Mouse (Mus musculus): ENCODE results near the gene Pawr. TPM values are rescaled to one million over a fixed set of nuclear protein-coding genes. Genes with fewer than 3 reads are reported as not detected.

Gene Pawr
- 33.5 and 36.4 TPM in 2 replicates for total RNA-seq (2012; rRNA removed)

DNA sequence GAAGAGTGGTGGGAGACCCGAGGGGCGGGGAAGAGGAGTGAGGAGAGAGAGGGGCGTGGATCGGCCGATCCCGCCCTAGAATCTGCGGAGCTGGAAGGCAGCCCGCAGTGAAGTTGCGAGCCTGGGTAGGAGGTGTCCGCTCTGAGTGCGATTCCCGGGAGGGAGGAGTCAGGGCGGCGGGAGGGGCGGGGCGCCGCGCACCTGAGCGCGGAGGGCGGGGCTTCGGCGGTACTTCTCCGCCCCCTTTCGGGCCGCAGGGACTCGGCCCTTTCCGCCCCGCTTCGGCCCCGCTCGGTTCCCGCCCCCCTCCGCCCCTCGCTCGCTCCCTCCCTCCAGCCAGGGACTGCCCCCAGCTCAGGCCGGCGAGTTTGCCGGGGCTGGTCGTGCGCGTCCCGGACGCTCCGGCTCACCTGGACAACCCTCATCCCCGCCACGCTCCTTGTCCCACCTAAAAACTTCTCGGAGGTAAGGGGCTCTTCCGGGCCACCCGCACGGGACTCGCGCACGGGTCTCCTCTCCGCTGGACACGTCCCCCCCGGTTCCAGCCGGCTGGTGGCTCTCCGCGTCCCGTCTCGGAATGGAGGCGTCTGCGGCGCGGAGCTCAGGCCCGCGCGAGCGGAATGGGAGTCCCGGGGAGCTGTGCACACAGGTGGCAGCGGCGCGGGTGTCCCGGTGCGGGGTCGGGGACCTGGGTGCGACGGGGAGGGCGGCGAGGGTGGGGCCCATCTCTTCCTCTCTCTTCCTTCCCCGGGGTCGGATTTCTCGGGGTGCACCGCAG is at the start of gene Pawr:
Pawr (plus strand) TSS at position 338 of the 778 bp plus-strand sequence.
- peaks cover 2% of the 10 kb centered on the region; the same call in 1 of the 2 replicates for H3K36me3 ChIP-seq (ENCODE audit: control insufficient read depth, insufficient read depth, low read length, poor library complexity, severe bottlenecking)
- H3K9me3 ChIP-seq (ENCODE audit: control insufficient read depth, insufficient read depth, low read depth, low read length) = no peaks in the 10 kb centered on the region
- DNase-seq (ENCODE audit: low read depth, low spot score) = peak; percentile 86
- H3K9ac ChIP-seq (ENCODE audit: insufficient read depth, low read depth, low read length, poor library complexity, severe bottlenecking) = peak within 1 kb of the TSS; percentile 90
- H3K27ac ChIP-seq (ENCODE audit: insufficient read depth, low read depth, low read length, poor library complexity, severe bottlenecking) = peak within 1 kb of the TSS; percentile 66
- in situ Hi-C loops (cut with MboI; ENCODE audit: low sequenced_read_pairs in 2 of 2, unreplicated experiment in 2 of 2) = no loop called here
- H3K4me3 ChIP-seq (ENCODE audit: insufficient read depth in 1 of 2, low read depth in 1 of 2, low read length in 2 of 2, poor library complexity in 1 of 2, severe bottlenecking in 1 of 2) = peak within 1 kb of the TSS; percentile 80 to 99
- H3K4me1 ChIP-seq (ENCODE audit: control insufficient read depth in 2 of 2, insufficient read depth in 2 of 2, low read length in 2 of 2, poor library complexity in 1 of 2) = peaks cover 1 to 4% of the 10 kb centered on the region in 2 experiments; a peak in 2 of 4 replicates
- TF ChIP-seq ZC3H11A (IDR thresholded peaks at IDR 0.05; ENCODE audit: borderline replicate concordance, low read depth, low read length) (no peak), MAFK (IDR thresholded peaks at IDR 0.05; ENCODE audit: insufficient read depth, low read depth, low read length) (no peak), CHD2 (IDR thresholded peaks at IDR 0.05; ENCODE audit: low read depth, low read length) (no peak), HCFC1 (IDR thresholded peaks at IDR 0.05; ENCODE audit: borderline replicate concordance, insufficient read depth, low read length) (0 out of 2 replicates have a peak, but pooled peaks have one; percentile 20), ZNF384 (IDR thresholded peaks at IDR 0.05; ENCODE audit: low read depth, low read length) (no peak)

DNA sequence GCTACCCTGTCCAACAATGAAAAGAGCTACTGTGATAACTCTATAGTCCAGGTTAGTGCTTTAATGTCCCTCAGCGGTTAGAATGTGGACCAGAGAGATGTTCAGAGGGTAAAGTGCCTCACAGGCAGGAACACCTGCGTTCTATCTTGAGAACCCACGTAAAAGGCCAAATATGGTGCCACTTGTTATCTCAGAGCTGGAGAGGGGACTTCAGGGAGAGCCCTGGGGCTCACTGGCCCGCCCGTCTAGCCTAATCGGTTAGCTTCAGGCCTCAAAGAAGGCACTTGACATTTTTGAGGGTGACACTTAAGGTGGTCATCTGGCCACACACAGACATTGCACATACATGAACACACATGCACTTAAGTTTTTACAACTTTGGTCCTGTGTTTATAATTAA is 49.6 kb upstream of the Pawr start:
- no peaks in the 10 kb centered on the region; the same call in 1 of the 2 replicates for H3K36me3 ChIP-seq (ENCODE audit: control insufficient read depth, insufficient read depth, low read length, poor library complexity, severe bottlenecking)
- H3K4me3 ChIP-seq (ENCODE audit: insufficient read depth in 1 of 2, low read depth in 1 of 2, low read length in 2 of 2, poor library complexity in 1 of 2, severe bottlenecking in 1 of 2) = no peak overlapping the region
- peaks cover 9 to 12% of the 10 kb centered on the region in 2 experiments for H3K4me1 ChIP-seq (ENCODE audit: control insufficient read depth in 2 of 2, insufficient read depth in 2 of 2, low read length in 2 of 2, poor library complexity in 1 of 2)
- TF ChIP-seq CHD2 (IDR thresholded peaks at IDR 0.05; ENCODE audit: low read depth, low read length) = no peak
- H3K27ac ChIP-seq (ENCODE audit: insufficient read depth, low read depth, low read length, poor library complexity, severe bottlenecking) = 0 out of 2 replicates have a peak overlapping the region, but pooled peaks have one; percentile 23
- no peak for DNase-seq (ENCODE audit: low read depth, low spot score)
- H3K9ac ChIP-seq (ENCODE audit: insufficient read depth, low read depth, low read length, poor library complexity, severe bottlenecking) = no peak overlapping the region
- in situ Hi-C loops (cut with MboI; ENCODE audit: low sequenced_read_pairs in 2 of 2, unreplicated experiment in 2 of 2) = no loop called here
- H3K9me3 ChIP-seq (ENCODE audit: control insufficient read depth, insufficient read depth, low read depth, low read length) = no peaks in the 10 kb centered on the region

DNA sequence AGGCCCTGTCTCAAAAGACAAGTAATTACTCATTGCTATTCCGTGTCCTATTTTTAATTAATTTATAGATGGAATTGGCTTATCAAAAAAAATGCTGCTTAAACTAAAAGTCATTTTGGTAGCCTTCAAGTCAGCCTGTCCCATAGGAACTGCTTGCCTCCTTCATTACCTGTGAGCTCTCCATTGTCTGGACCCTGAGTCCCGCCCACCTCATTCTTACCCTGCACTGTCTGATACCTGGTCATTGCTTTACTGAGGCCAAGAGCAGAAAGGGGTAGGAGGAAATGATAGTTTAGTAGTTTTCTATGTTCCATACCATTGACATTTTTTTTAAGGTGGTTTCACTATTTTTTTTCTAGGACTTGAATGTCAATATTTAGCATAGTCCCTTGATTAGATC is 48.5 kb upstream of the Pawr start:
- DNase-seq (ENCODE audit: low read depth, low spot score) = no peak
- in situ Hi-C loops (cut with MboI; ENCODE audit: low sequenced_read_pairs in 2 of 2, unreplicated experiment in 2 of 2) = no loop called here

DNA sequence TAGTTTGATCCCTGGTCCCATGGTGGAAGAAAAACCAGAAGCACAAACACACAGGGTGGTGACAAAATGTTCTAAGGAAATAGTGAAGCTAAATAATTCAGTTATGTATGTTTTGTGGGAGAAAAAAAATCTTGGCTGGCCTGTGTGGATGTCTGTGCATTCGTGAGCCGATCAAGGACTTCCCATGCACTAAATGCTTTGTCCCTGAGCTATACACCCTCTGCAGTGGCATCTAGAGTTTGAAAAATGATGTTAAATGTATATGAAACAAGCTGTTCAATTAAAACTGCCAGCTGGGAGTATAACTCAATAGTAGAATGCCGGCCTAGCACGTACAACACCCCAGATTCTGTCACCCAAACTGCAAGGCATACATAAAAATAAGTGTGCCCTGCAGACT is 48.1 kb upstream of the Pawr start:
- DNase-seq (ENCODE audit: low read depth, low spot score) = no peak
- in situ Hi-C loops (cut with MboI; ENCODE audit: low sequenced_read_pairs in 2 of 2, unreplicated experiment in 2 of 2) = no loop called here
- H3K36me3 ChIP-seq (ENCODE audit: control insufficient read depth, insufficient read depth, low read length, poor library complexity, severe bottlenecking) = no peaks in the 10 kb centered on the region
- peak overlapping the region; percentile 43; the same call in 1 of the 2 replicates for H3K9ac ChIP-seq (ENCODE audit: insufficient read depth, low read depth, low read length, poor library complexity, severe bottlenecking)
- H3K4me1 ChIP-seq (ENCODE audit: control insufficient read depth in 2 of 2, insufficient read depth in 2 of 2, low read length in 2 of 2, poor library complexity in 1 of 2) = peaks cover 15 to 18% of the 10 kb centered on the region in 2 experiments
- H3K9me3 ChIP-seq (ENCODE audit: control insufficient read depth, insufficient read depth, low read depth, low read length) = no peaks in the 10 kb centered on the region
- peak overlapping the region; percentile 90; the same call in 1 of the 2 replicates for H3K27ac ChIP-seq (ENCODE audit: insufficient read depth, low read depth, low read length, poor library complexity, severe bottlenecking)
- TF ChIP-seq ZNF384 (IDR thresholded peaks at IDR 0.05; ENCODE audit: low read depth, low read length) (no peak), ZC3H11A (IDR thresholded peaks at IDR 0.05; ENCODE audit: borderline replicate concordance, low read depth, low read length) (no peak)
- no peak overlapping the region for H3K4me3 ChIP-seq (ENCODE audit: insufficient read depth in 1 of 2, low read depth in 1 of 2, low read length in 2 of 2, poor library complexity in 1 of 2, severe bottlenecking in 1 of 2)

More for the DNA sequence above, 48.5 kb upstream of the Pawr start:
- no peaks in the 10 kb centered on the region for H3K36me3 ChIP-seq (ENCODE audit: control insufficient read depth, insufficient read depth, low read length, poor library complexity, severe bottlenecking)
- H3K9me3 ChIP-seq (ENCODE audit: control insufficient read depth, insufficient read depth, low read depth, low read length) = no peaks in the 10 kb centered on the region
- 0 out of 2 replicates have a peak overlapping the region, but pooled peaks have one; percentile 37 for H3K27ac ChIP-seq (ENCODE audit: insufficient read depth, low read depth, low read length, poor library complexity, severe bottlenecking)
- TF ChIP-seq CHD2 (IDR thresholded peaks at IDR 0.05; ENCODE audit: low read depth, low read length) (no peak), ZC3H11A (IDR thresholded peaks at IDR 0.05; ENCODE audit: borderline replicate concordance, low read depth, low read length) (no peak), MAFK (IDR thresholded peaks at IDR 0.05; ENCODE audit: insufficient read depth, low read depth, low read length) (no peak), HCFC1 (IDR thresholded peaks at IDR 0.05; ENCODE audit: borderline replicate concordance, insufficient read depth, low read length) (no peak), ZNF384 (IDR thresholded peaks at IDR 0.05; ENCODE audit: low read depth, low read length) (no peak)
- peaks cover 14 to 18% of the 10 kb centered on the region in 2 experiments for H3K4me1 ChIP-seq (ENCODE audit: control insufficient read depth in 2 of 2, insufficient read depth in 2 of 2, low read length in 2 of 2, poor library complexity in 1 of 2)
- no peak overlapping the region for H3K4me3 ChIP-seq (ENCODE audit: insufficient read depth in 1 of 2, low read depth in 1 of 2, low read length in 2 of 2, poor library complexity in 1 of 2, severe bottlenecking in 1 of 2)
- no peak overlapping the region for H3K9ac ChIP-seq (ENCODE audit: insufficient read depth, low read depth, low read length, poor library complexity, severe bottlenecking)
